Mouse (Mus musculus) colon, adult 2 months (tissue): Measurements from ENCODE around the gene Ccdc154. TPM values are rescaled to one million over a fixed set of nuclear protein-coding genes. Genes with fewer than 3 reads are reported as not detected.

ENCODE experiments used
- polyA plus RNA-seq: library from polyadenylated mRNA; depleted of rRNA; stranded (reverse); fragments of >200 nt; gene quantifications from 2 replicates; pipeline ENCODE4 v1.2.3, GENCODE M21; 2012; rRNA removed

Ccdc154 gene
- not detected in 2 replicates for polyA plus RNA-seq

GRCm38 (mm10) chr17:25162161-25162560, at the start of gene Ccdc154:
Gene Ccdc154 (plus strand): TSS chr17:25162461.

GRCm38 (mm10) chr17:25115664-25116432, 46.4 kb upstream of the Ccdc154 start, which contains the start of gene Telo2:
Gene Telo2 (minus strand): TSS chr17:25115967.

GRCm38 (mm10) chr17:25120406-25120805, 41.9 kb upstream of the Ccdc154 start, which contains the start of gene Ptx4:
Gene Ptx4 (plus strand): TSS chr17:25120760.

GRCm38 (mm10) chr17:25133275-25133698, 29.0 kb upstream of the Ccdc154 start, which contains the start of gene Clcn7:
Gene Clcn7 (plus strand): TSS chr17:25133391.

GRCm38 (mm10) chr17:25175411-25175810, 13.2 kb downstream of the Ccdc154 start, which contains the start of gene Gm38655:
Gene Gm38655 (minus strand): TSS chr17:25175471.

GRCm38 (mm10) chr17:25184129-25184691, 21.9 kb downstream of the Ccdc154 start, which contains the start of gene BC003965:
Gene BC003965 (plus strand): TSS chr17:25184554.

GRCm38 (mm10) chr17:25188150-25189031, 26.1 kb downstream of the Ccdc154 start, which contains the start of gene Unkl:
Gene Unkl (plus strand): TSS chr17:25188397.

Other genes starting within 250 kb of the Ccdc154 start
- gene Mapk8ip3, start 225.5 kb upstream of the Ccdc154 start, polyA plus RNA-seq: 75.9 and 79.6 TPM in 2 replicates
- gene Jpt2, start 201.8 kb upstream of the Ccdc154 start, polyA plus RNA-seq: 11.4 and 19.2 TPM in 2 replicates
- gene Cramp1l, start 146.7 kb upstream of the Ccdc154 start, polyA plus RNA-seq: 13.7 and 13.8 TPM in 2 replicates
- gene Ift140, start 146.4 kb upstream of the Ccdc154 start, polyA plus RNA-seq: 9.6 and 10.6 TPM in 2 replicates
- gene Tmem204, start 78.9 kb upstream of the Ccdc154 start, polyA plus RNA-seq: 22.1 and 24.6 TPM in 2 replicates
- 14.7 and 16.1 TPM in 2 replicates for gene Telo2, start 46.5 kb upstream of the Ccdc154 start, polyA plus RNA-seq
- gene Ptx4, start 41.7 kb upstream of the Ccdc154 start, polyA plus RNA-seq: 0.13 and 0.14 TPM in 2 replicates
- 24.7 and 25.7 TPM in 2 replicates for gene Clcn7, start 29.1 kb upstream of the Ccdc154 start, polyA plus RNA-seq
- gene Gm38655, start 13.0 kb downstream of the Ccdc154 start, polyA plus RNA-seq: 0.30 TPM in 1 of 2 replicates, not detected in the other
- gene BC003965, start 22.1 kb downstream of the Ccdc154 start, polyA plus RNA-seq: 13.6 and 15.0 TPM in 2 replicates
- gene Unkl, start 25.9 kb downstream of the Ccdc154 start, polyA plus RNA-seq: 11.5 and 12.7 TPM in 2 replicates
- gene Gnptg, start 77.7 kb downstream of the Ccdc154 start, polyA plus RNA-seq: 26.5 and 30.4 TPM in 2 replicates
- gene Tsr3, start 77.7 kb downstream of the Ccdc154 start, polyA plus RNA-seq: 13.5 and 16.3 TPM in 2 replicates
- gene Baiap3, start 93.9 kb downstream of the Ccdc154 start, polyA plus RNA-seq: 11.4 and 13.3 TPM in 2 replicates
- 80.8 and 81.0 TPM in 2 replicates for gene Ube2i, start 112.2 kb downstream of the Ccdc154 start, polyA plus RNA-seq
- not detected in 2 replicates for gene Prss34, start 135.9 kb downstream of the Ccdc154 start, polyA plus RNA-seq
- gene Prss28, start 146.2 kb downstream of the Ccdc154 start, polyA plus RNA-seq: not detected in 2 replicates
- not detected in 2 replicates for gene Prss29, start 156.2 kb downstream of the Ccdc154 start, polyA plus RNA-seq
- not detected in 2 replicates for gene Tpsab1, start 183.1 kb downstream of the Ccdc154 start, polyA plus RNA-seq
- 1.6 and 1.8 TPM in 2 replicates for gene Tpsb2, start 203.8 kb downstream of the Ccdc154 start, polyA plus RNA-seq
- 180 and 201 TPM in 2 replicates for gene Tpsg1, start 206.8 kb downstream of the Ccdc154 start, polyA plus RNA-seq